10 mouse cellular contexts compared by ENCODE assay signal in the genomic region with DNA sequence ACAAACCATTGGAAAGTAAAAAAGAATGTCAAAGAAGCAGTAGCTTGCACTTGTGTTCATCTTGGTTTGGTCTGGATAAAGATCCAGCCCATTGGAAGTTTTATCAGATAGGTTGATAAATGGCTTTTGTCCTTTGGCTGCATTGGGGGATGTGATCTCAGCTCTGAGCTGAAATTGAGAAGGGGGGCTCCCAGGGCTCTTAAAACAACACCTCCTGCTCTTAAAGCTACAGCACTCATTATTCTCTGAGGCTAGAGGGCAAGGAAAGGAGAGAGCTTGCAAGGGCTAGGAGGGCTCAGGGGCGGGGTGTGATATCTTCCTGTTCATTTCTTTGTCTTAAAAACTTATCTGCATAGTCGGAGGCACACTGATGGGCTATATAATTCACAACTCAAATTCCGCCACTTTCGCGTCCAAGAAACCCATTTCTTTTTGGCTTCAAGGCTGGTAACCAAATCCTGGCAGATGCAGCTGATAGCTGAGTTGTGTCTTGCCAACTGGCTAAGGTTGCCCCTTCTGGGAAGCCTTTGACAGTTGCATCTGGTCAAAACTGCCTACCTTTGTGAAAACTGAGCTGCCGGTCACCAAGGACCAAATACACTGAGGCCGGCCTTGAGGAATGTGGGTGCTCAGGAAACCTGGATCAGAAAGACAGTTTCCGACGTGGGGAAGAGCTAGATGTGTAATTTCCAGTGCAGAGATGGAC. TPM values are rescaled to one million over a fixed set of nuclear protein-coding genes. Genes with fewer than 3 reads are reported as not detected.
DNase-seq lines count a peak whose midpoint lies in the region; ATAC-seq and TF ChIP-seq lines count a peak whose summit lies in the region.
"Had no signal": no experiment of that assay in that cellular context is flagged by ENCODE, and none has a peak within 500 bp of the region (broad histone marks: within the 10 kb centered on the region; RNA-seq: fewer than 3 reads in every experiment).

No protein-coding gene starts in this region.

- peaks cover 39% of the 10 kb centered on the region for H3K27me3 ChIP-seq in heart, embryonic 11.5 days (ENCODE audit: control insufficient read depth, insufficient read depth, low read length)
- no peaks in the 10 kb centered on the region for H3K27me3 ChIP-seq in forebrain, postnatal 0 days (ENCODE audit: insufficient read depth, low read length)
- no peaks in the 10 kb centered on the region; the same call in 1 of the 2 replicates for H3K27me3 ChIP-seq in midbrain, embryonic 10.5 days (ENCODE audit: low read depth, poor library complexity, severe bottlenecking)

- H3K36me3 ChIP-seq in heart, embryonic 11.5 days (ENCODE audit: control insufficient read depth, insufficient read depth, low read length) = no peaks in the 10 kb centered on the region
- no peaks in the 10 kb centered on the region for H3K36me3 ChIP-seq in forebrain, postnatal 0 days (ENCODE audit: insufficient read depth)
- H3K36me3 ChIP-seq in midbrain, embryonic 10.5 days = peaks cover 76% of the 10 kb centered on the region

- peak overlapping the region; percentile 98 for H3K4me2 ChIP-seq in heart, embryonic 11.5 days
- peak overlapping the region; percentile 93 for H3K4me2 ChIP-seq in forebrain, postnatal 0 days (ENCODE audit: low read depth)

- no peak overlapping the region for H3K9ac ChIP-seq in heart, embryonic 11.5 days (ENCODE audit: low read depth, low read length)
- H3K9ac ChIP-seq in forebrain, postnatal 0 days = peak overlapping the region; percentile 65; the same call in 1 of the 2 replicates
- H3K9ac ChIP-seq: liver, embryonic 14.5 days had no signal

- no peak overlapping the region for H3K27ac ChIP-seq in heart, embryonic 11.5 days (ENCODE audit: low read depth, low read length)
- peak overlapping the region; percentile 45; the same call in 1 of the 2 replicates for H3K27ac ChIP-seq in forebrain, postnatal 0 days (ENCODE audit: low read depth, low read length)
- peak overlapping the region; percentile 98 for H3K27ac ChIP-seq in midbrain, embryonic 10.5 days (replicated peaks)
- H3K27ac ChIP-seq: liver, embryonic 14.5 days had no signal

- peaks cover 10% of the 10 kb centered on the region for H3K4me1 ChIP-seq in heart, embryonic 11.5 days (ENCODE audit: control insufficient read depth, insufficient read depth, low read length)
- H3K4me1 ChIP-seq in forebrain, postnatal 0 days (ENCODE audit: insufficient read depth) = peaks cover 28% of the 10 kb centered on the region
- peaks cover 84% of the 10 kb centered on the region for H3K4me1 ChIP-seq in midbrain, embryonic 10.5 days

- no peak for ATAC-seq in heart, embryonic 11.5 days (replicated peaks; ENCODE audit: insufficient number of reproducible peaks, low FRiP score, low TSS enrichment)
- no peak for ATAC-seq in forebrain, postnatal 0 days
- no peak for ATAC-seq in cerebellum, adult (ENCODE audit: insufficient number of reproducible peaks, low FRiP score, low TSS enrichment)

- 45% methylated on average over 9 of the region's 9 CpGs for WGBS in heart, embryonic 11.5 days (ENCODE audit: insufficient replicate concordance)
- 23% methylated on average over 9 of the region's 9 CpGs for WGBS in forebrain, postnatal 0 days
- WGBS in midbrain, embryonic 10.5 days = 42% methylated on average over 9 of the region's 9 CpGs

- no peaks in the 10 kb centered on the region for H3K9me3 ChIP-seq in heart, embryonic 11.5 days (replicated peaks; ENCODE audit: control insufficient read depth, low read length)
- no peaks in the 10 kb centered on the region for H3K9me3 ChIP-seq in forebrain, postnatal 0 days (ENCODE audit: low read length)
- H3K9me3 ChIP-seq in midbrain, embryonic 10.5 days (replicated peaks) = no peaks in the 10 kb centered on the region; the same call in 1 of the 2 replicates

- DNase-seq in heart, adult 18-20 months = no peak
- peak; percentile 61 for DNase-seq in embryo, embryonic 10 days (ENCODE audit: low spot score)
- DNase-seq in forebrain, postnatal 0 days = no peak
- DNase-seq in midbrain, embryonic 10.5 days (ENCODE audit: low spot score) = no peak
- no peak for DNase-seq in thymus, postnatal 25 days
- DNase-seq in yolk sac, embryonic 10.5 days (ENCODE audit: low spot score) = no peak
- DNase-seq: spleen, adult 18-20 months had no signal

- TF ChIP-seq CTCF in forebrain, postnatal 0 days (IDR thresholded peaks at IDR 0.05; ENCODE audit: low read depth) = no peak

- H3K4me3 ChIP-seq in heart, embryonic 11.5 days (ENCODE audit: low read depth, low read length) = peak overlapping the region; percentile 72
- H3K4me3 ChIP-seq in forebrain, postnatal 0 days (ENCODE audit: low read depth, low read length) = peak overlapping the region; percentile 51
- peak overlapping the region; percentile 87 for H3K4me3 ChIP-seq in midbrain, embryonic 10.5 days

RNA-seq across cellular contexts. Expression of gene Rgma, which starts 18.2 kb away (rescaled TPM):
- polyA plus RNA-seq in heart, embryonic 11.5 days (2014; fragmentation: Nextera tagmentation; extraction: Ambion mirVana) = 4.2 and 5.8 TPM in 2 replicates
- 10 to 100 TPM; 34.5 to 51.1 TPM for total RNA-seq in heart, adult 18-20 months (2021)
- 72.2 and 96.4 TPM in 2 replicates for total RNA-seq in forebrain, postnatal 0 days (2014; rRNA removed)
- polyA plus RNA-seq in forebrain, postnatal 0 days (2015; fragmentation: Nextera tagmentation; extraction: Ambion mirVana) = 34.1 and 39.9 TPM in 2 replicates
- 51.2 and 65.4 TPM in 2 replicates for polyA plus RNA-seq in midbrain, embryonic 10.5 days (2016; fragmentation: Nextera tagmentation; extraction: Ambion mirVana)
